Mouse (Mus musculus): Measurements from ENCODE around the gene Tomm40l. TPM values are rescaled to one million over a fixed set of nuclear protein-coding genes. Genes with fewer than 3 reads are reported as not detected.

The Tomm40l gene
- 25.4 and 26.4 TPM in 2 replicates for polyA plus RNA-seq (2014; fragmentation: Nextera tagmentation; extraction: Ambion mirVana)

DNA sequence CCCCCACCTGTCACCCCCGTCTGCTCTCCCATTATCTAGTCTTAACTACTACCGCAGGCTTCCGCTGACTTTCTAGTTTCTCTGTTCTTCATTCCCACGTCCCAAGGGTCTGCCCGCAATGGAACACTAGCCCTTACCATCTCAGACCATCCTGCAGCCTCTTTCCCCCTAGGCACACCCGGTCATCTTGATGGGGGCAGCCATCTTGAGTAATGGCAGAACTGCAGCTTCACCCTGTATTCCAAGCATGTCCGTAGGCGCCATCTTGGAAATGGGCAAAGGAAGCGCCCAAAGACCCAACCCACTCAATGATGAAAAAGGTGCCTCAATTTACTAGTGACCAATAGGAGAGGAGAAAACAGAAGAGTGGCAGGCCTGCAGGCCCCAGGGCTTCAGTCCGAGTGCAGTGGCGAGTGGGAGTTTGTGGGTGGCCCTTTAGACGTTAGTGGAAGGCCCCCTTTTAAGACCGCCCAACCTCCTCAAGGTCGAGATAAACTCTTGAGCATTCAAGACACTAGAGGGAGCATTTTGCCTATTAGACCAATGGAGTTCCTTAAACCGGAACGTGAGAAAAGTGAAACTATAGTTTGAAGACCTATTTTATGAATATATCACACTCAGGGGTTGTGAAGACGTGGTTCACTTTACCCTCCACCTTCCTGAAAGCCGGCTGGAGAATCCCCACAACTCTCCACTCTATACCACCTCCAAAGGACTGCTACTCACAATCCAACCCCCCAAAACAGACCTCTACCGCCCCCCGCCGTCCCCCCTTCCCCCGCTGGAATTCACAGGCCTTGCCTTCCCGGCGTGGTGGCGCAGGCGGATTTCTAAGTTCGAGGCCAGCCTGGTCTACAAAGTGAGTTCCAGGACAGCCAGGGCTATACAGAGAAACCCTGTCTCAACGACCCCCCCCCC is at the start of gene Tomm40l:
TSS of gene Tomm40l (minus strand) at position 277 of the 918 bp plus-strand sequence.
- H3K27ac ChIP-seq (replicated peaks; ENCODE audit: low read depth, low read length) = no peak within 1 kb of the TSS
- peak within 1 kb of the TSS; percentile 53 for H3K9ac ChIP-seq (ENCODE audit: low read length)
- 2% methylated on average over 28 of the region's 28 CpGs for WGBS

DNA sequence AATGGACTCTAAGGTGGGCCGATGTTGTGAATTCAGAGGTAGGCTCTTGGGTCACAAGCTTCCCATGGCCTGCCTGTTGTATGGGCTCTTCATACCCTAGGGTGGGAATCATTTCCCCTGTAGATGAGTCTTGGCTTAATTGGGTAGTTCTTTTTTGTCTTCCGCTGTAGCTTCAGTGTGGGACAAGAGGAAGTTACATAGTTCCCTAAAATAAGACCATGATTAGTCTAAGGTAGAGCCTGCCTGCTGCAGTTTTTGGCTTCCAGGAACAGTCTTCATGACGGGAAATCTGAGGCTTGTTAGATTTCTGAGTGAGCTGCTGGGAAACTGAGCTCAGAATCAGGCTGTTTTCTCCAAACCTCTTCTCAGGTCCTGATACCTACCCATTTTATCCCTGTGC is 49.8 kb upstream of the Tomm40l start:
- Histone ChIP-seq H3K27ac (replicated peaks; ENCODE audit: low read depth, low read length) (no peak overlapping the region), H3K4me3 (ENCODE audit: low read depth, low read length) (no peak overlapping the region)

More for the DNA sequence above, at the start of gene Tomm40l:
- Histone ChIP-seq H3K27me3 (ENCODE audit: control insufficient read depth, insufficient read depth, low read length) (no peaks in the 10 kb centered on the region), H3K4me3 (ENCODE audit: low read depth, low read length) (peak within 1 kb of the TSS; percentile 63), H3K9me3 (ENCODE audit: control insufficient read depth, low read length) (no peaks in the 10 kb centered on the region), H3K4me1 (ENCODE audit: control insufficient read depth, insufficient read depth, low read length) (peaks cover 7% of the 10 kb centered on the region; the same call in 1 of the 2 replicates), H3K4me2 (ENCODE audit: low read depth, severe bottlenecking) (peak within 1 kb of the TSS; percentile 79), H3K36me3 (ENCODE audit: control insufficient read depth, insufficient read depth, low read length) (no peaks in the 10 kb centered on the region; the same call in 1 of the 2 replicates)
- ATAC-seq (ENCODE audit: insufficient number of reproducible peaks, low FRiP score, low TSS enrichment, low read depth) = peak; percentile 99
- DNase-seq (ENCODE audit: low spot score) = peak; percentile 90

DNA sequence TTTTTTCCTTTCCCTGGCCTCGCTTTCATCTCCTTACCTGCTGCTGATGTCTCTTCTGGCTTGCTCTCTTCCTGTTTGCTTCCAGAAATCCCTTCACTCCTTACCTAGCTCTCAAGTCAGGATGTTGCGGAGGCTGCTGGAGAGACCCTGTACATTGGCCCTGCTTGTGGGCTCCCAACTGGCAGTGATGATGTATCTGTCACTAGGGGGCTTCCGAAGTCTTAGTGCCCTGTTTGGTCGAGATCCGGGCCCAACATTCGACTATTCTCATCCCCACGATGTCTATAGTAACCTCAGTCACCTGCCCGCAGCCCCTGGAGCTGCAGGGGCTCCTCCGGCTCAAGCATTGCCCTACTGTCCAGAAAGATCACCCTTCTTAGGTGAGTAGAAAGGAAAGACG is 49.3 kb upstream of the Tomm40l start:
- 76% methylated on average over 10 of the region's 10 CpGs for WGBS
- Histone ChIP-seq H3K27ac (replicated peaks; ENCODE audit: low read depth, low read length) (no peak overlapping the region), H3K4me1 (ENCODE audit: control insufficient read depth, insufficient read depth, low read length) (peaks cover 6% of the 10 kb centered on the region), H3K36me3 (ENCODE audit: control insufficient read depth, insufficient read depth, low read length) (peaks cover 20% of the 10 kb centered on the region), H3K27me3 (ENCODE audit: control insufficient read depth, insufficient read depth, low read length) (no peaks in the 10 kb centered on the region), H3K4me3 (ENCODE audit: low read depth, low read length) (no peak overlapping the region), H3K9ac (ENCODE audit: low read length) (no peak overlapping the region), H3K9me3 (ENCODE audit: control insufficient read depth, low read length) (no peaks in the 10 kb centered on the region), H3K4me2 (ENCODE audit: low read depth, severe bottlenecking) (peak overlapping the region; percentile 91; the same call in 1 of the 2 replicates)
- ATAC-seq (ENCODE audit: insufficient number of reproducible peaks, low FRiP score, low TSS enrichment, low read depth) = no peak
- DNase-seq (ENCODE audit: low spot score) = no peak

More for the DNA sequence above, 49.8 kb upstream of the Tomm40l start:
- Histone ChIP-seq H3K9ac (ENCODE audit: low read length) (no peak overlapping the region), H3K9me3 (ENCODE audit: control insufficient read depth, low read length) (no peaks in the 10 kb centered on the region), H3K4me2 (ENCODE audit: low read depth, severe bottlenecking) (no peak overlapping the region), H3K27me3 (ENCODE audit: control insufficient read depth, insufficient read depth, low read length) (no peaks in the 10 kb centered on the region), H3K4me1 (ENCODE audit: control insufficient read depth, insufficient read depth, low read length) (peaks cover 6% of the 10 kb centered on the region), H3K36me3 (ENCODE audit: control insufficient read depth, insufficient read depth, low read length) (peaks cover 22% of the 10 kb centered on the region)
- DNase-seq (ENCODE audit: low spot score) (no peak), ATAC-seq (ENCODE audit: insufficient number of reproducible peaks, low FRiP score, low TSS enrichment, low read depth) (no peak)
- 88% methylated on average over 3 of the region's 3 CpGs for WGBS

DNA sequence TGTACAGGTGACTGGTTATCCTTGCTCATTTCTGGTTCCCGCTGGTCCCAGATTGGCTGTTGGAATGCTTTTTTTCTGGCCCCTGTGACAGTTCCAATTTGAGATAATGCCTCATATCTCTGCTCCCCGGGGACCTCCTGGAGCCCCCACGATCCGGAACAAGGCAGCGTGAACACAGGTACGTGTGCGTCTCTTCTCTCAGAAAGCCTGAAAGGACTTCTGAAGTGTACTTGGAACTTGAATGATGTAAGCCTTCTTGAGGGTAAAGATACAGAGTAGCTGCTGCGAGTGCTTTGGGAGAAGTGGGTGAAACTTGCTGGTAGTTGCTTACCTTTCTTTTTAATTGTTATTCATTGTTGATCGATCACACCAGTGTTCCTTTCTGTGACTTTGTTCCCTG is 48.9 kb upstream of the Tomm40l start:
- ATAC-seq (ENCODE audit: insufficient number of reproducible peaks, low FRiP score, low TSS enrichment, low read depth) (no peak), DNase-seq (ENCODE audit: low spot score) (no peak)
- H3K4me2 ChIP-seq (ENCODE audit: low read depth, severe bottlenecking) = peak overlapping the region; percentile 91
- no peaks in the 10 kb centered on the region for H3K27me3 ChIP-seq (ENCODE audit: control insufficient read depth, insufficient read depth, low read length)
- H3K9ac ChIP-seq (ENCODE audit: low read length) = no peak overlapping the region; the same call in 1 of the 2 replicates
- H3K4me3 ChIP-seq (ENCODE audit: low read depth, low read length) = peak overlapping the region; percentile 75
- H3K4me1 ChIP-seq (ENCODE audit: control insufficient read depth, insufficient read depth, low read length) = peaks cover 6% of the 10 kb centered on the region
- 47% methylated on average over 9 of the region's 9 CpGs for WGBS
- H3K27ac ChIP-seq (replicated peaks; ENCODE audit: low read depth, low read length) = no peak overlapping the region
- H3K9me3 ChIP-seq (ENCODE audit: control insufficient read depth, low read length) = no peaks in the 10 kb centered on the region
- H3K36me3 ChIP-seq (ENCODE audit: control insufficient read depth, insufficient read depth, low read length) = peaks cover 18% of the 10 kb centered on the region

DNA sequence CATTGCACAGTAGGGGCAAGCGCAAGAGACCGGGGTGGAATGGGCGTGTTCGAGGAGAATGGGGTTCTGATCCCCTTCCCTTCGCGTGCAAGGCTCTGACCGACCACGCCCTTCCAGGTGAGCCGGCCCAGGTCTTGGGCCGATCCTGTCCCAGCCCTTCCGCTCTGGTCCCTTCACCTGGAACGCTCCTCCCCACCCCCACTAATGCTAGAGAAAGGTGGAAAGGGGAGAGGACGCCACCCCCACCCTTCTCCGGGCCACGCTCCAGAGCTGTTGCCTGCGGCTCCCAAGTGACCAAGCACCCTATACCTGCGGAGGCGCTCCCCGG is 48.2 kb upstream of the Tomm40l start:
- ATAC-seq (ENCODE audit: insufficient number of reproducible peaks, low FRiP score, low TSS enrichment, low read depth) (peak; percentile 73), DNase-seq (ENCODE audit: low spot score) (no peak)
- H3K27me3 ChIP-seq (ENCODE audit: control insufficient read depth, insufficient read depth, low read length) = no peaks in the 10 kb centered on the region
- no peaks in the 10 kb centered on the region for H3K9me3 ChIP-seq (ENCODE audit: control insufficient read depth, low read length)
- peaks cover 6% of the 10 kb centered on the region for H3K4me1 ChIP-seq (ENCODE audit: control insufficient read depth, insufficient read depth, low read length)
- H3K36me3 ChIP-seq (ENCODE audit: control insufficient read depth, insufficient read depth, low read length) = peaks cover 13% of the 10 kb centered on the region; the same call in 1 of the 2 replicates
- H3K4me3 ChIP-seq (ENCODE audit: low read depth, low read length) = peak overlapping the region; percentile 75
- peak overlapping the region; percentile 72 for H3K9ac ChIP-seq (ENCODE audit: low read length)
- peak overlapping the region; percentile 91 for H3K4me2 ChIP-seq (ENCODE audit: low read depth, severe bottlenecking)
- no peak overlapping the region; the same call in 1 of the 2 replicates for H3K27ac ChIP-seq (replicated peaks; ENCODE audit: low read depth, low read length)
- WGBS = under 1% methylated on average over 17 of the region's 19 CpGs

DNA sequence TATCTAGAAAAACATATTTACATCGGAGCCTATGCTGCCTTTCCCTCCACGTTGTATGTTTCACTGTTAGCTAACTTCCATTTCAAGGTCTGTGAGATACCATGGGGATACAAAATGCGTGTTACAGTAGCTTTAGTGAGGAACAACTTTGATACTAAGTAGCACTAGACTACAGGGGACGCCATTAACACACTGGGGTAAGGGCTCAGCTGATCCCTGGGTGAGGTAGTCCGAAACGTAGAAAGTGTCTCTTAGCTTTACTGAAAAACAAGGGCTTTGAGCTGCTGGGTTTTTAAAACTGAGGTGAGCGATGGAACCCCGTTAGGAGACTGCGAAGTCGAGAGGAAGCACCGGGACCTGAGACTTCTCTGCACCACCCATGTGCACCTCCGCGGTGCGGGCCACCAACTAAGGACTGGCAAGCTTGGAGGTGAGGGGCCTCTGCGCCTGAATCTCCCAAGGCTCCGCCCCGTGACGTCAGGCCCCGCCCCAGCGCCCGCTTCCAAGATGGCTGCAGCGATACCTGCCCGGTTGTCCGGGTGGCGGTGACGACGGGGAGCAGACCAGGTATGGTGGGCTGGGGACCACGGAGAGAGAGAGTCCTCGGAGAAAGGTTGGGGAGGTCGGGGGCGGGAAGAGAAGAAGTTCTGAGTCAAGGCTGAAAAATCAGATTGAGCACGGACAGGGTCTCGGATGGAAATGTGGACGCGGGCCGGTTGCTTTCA is 47.7 kb upstream of the Tomm40l start, which contains the start of gene B4galt3:
TSS of gene B4galt3 (plus strand) at position 481 of the 725 bp plus-strand sequence.
- peak within 1 kb of the TSS; percentile 72 for H3K9ac ChIP-seq (ENCODE audit: low read length)
- peaks cover 12% of the 10 kb centered on the region; the same call in 1 of the 2 replicates for H3K36me3 ChIP-seq (ENCODE audit: control insufficient read depth, insufficient read depth, low read length)
- H3K27me3 ChIP-seq (ENCODE audit: control insufficient read depth, insufficient read depth, low read length) = no peaks in the 10 kb centered on the region
- H3K4me3 ChIP-seq (ENCODE audit: low read depth, low read length) = peak within 1 kb of the TSS; percentile 75
- H3K27ac ChIP-seq (replicated peaks; ENCODE audit: low read depth, low read length) = no peak within 1 kb of the TSS; the same call in 1 of the 2 replicates
- 4% methylated on average over 36 of the region's 36 CpGs for WGBS
- DNase-seq (ENCODE audit: low spot score) (peak; percentile 97), ATAC-seq (ENCODE audit: insufficient number of reproducible peaks, low FRiP score, low TSS enrichment, low read depth) (peak; percentile 94)
- no peaks in the 10 kb centered on the region for H3K9me3 ChIP-seq (ENCODE audit: control insufficient read depth, low read length)
- H3K4me2 ChIP-seq (ENCODE audit: low read depth, severe bottlenecking) = peak within 1 kb of the TSS; percentile 91
- H3K4me1 ChIP-seq (ENCODE audit: control insufficient read depth, insufficient read depth, low read length) = peaks cover 6% of the 10 kb centered on the region

DNA sequence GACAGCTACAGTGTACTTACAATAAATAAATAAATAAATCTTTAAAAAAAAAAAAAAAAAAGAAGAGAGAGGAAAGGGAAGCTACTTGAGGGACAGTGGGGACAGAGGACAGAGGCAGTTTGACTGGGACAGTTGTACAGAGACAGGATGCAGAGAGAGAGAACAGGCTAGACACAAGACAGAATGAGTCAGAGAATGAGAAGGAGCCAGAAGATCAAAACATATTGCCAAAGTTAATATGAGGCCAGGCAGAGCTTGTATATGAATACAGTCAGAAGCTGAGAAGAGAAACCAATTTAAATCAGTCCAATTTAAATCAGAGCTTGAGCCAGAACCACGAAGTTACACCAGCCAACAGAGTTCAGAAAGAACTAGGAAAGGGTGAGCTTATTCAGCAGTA is 46.0 kb upstream of the Tomm40l start:
- Histone ChIP-seq H3K36me3 (ENCODE audit: control insufficient read depth, insufficient read depth, low read length) (peaks cover 3% of the 10 kb centered on the region; the same call in 1 of the 2 replicates), H3K9ac (ENCODE audit: low read length) (no peak overlapping the region), H3K4me2 (ENCODE audit: low read depth, severe bottlenecking) (no peak overlapping the region), H3K27me3 (ENCODE audit: control insufficient read depth, insufficient read depth, low read length) (no peaks in the 10 kb centered on the region), H3K4me3 (ENCODE audit: low read depth, low read length) (no peak overlapping the region), H3K9me3 (ENCODE audit: control insufficient read depth, low read length) (no peaks in the 10 kb centered on the region), H3K4me1 (ENCODE audit: control insufficient read depth, insufficient read depth, low read length) (peaks cover 6% of the 10 kb centered on the region), H3K27ac (replicated peaks; ENCODE audit: low read depth, low read length) (no peak overlapping the region)
- ATAC-seq (ENCODE audit: insufficient number of reproducible peaks, low FRiP score, low TSS enrichment, low read depth) (no peak), DNase-seq (ENCODE audit: low spot score) (no peak)
- 68% methylated on average over 1 of the region's 1 CpGs for WGBS

Measured in limb, embryonic 11.5 days (tissue).